Mouse (Mus musculus) spleen, postnatal 36 days (tissue): ENCODE results near the gene Guca2b.

Source experiments
- DNase-seq, 2 experiments: peaks; one replicate each; pipeline ENCODE4 v3.0.0; 2022; ENCODE audit warnings: low spot score in 2 of 2, mixed read lengths in 1 of 2

Guca2b gene

DNA sequence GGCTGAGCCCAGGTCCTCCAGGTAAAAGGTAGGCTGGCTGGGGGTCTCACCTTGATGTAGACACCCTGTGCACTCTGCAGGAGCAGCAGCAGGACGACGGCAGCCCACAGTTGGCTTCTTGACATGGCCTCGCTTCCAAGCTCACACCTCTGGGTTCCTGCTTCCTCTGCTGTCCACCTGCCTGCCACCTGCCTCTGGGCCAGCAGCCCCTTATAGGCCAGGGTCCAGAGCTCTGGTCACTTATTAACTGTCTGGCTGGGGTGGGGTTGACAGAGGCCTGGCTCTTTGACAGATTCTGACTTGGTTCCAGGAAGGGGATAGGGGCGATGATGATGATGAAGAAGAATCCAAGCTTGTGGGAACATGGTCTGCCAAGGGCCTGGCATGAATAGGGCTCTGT lies at the start of gene Guca2b:
TSS of gene Guca2b (minus strand) at position 224 of the 400 bp plus-strand sequence.
- no peak for DNase-seq

- DNase-seq = no peak
These were observed 49.0 kb upstream of the Guca2b start for GRCm38 (mm10) chr4:119707751-119708150.

DNA sequence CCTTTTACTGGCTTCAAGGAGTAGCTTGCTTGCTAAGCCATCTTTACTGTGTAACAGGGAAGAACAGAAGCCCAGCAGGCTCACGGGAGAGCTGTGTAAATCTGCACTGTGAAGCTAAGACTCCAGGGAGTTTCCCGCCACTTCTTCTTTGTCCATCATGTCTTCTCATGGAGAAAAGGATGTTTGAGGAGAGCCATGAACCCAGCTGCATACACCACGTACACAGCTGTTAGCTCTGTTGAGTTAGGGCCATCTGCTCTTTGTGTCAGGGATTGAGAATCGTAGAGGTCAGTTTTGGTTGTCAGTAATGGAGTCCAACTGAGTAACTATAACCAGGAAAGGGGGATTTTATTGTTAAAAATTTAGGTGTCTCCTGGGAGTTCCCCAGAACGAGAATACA lies 48.6 kb upstream of the Guca2b start:
- no peak for DNase-seq

DNA sequence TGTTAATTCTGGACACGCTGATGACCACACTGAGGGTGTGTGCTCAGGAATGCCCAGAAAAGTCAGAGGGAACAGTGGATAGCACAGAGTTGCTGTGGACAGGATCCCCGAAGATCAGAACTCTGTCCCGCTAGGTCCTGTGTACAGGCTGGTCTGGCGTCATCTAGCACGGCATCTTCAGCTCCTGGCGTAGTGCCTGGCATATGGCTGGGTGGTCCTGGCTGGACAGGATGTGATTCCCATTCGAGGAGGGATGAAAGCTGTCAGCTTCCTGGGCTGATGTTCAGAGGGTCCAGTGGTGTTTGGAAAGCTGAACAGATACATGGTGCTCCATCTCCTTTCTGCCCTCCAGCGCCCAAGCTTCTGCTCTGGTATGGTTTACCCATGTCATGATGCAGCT lies 45.2 kb upstream of the Guca2b start:
- DNase-seq = no peak

DNA sequence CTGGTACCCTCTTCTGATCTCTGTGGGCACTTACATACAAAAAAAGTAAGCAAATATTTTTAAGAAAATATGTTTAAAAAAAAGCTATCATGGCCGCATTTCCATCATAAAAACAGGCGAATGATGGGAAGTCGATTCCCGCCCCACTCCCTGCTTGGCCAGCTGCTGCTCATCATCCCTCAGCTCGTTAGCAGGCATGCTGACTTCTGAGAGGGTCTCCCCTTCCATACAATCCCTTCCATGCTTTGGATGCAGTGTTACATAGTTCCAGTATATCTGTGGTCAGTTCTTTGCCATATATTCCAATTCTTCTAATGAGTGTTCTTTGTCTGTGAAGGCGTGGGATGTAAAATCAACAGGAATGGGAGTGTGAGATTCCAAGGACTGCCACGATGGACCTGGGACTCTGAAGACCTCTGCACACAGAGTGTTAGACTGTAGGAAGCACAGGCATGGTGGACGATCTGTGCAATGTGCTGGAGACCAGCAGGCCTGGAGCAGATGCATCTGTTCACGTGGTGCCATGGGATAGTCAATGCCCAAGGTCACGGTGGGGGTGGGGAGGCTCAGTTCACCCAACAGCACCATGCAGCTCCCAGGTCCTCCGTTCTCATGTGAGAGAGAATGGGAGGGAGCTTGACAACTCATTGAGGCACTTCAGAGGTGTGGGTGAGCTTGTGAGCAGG lies 42.7 kb upstream of the Guca2b start:
- no peak for DNase-seq

DNA sequence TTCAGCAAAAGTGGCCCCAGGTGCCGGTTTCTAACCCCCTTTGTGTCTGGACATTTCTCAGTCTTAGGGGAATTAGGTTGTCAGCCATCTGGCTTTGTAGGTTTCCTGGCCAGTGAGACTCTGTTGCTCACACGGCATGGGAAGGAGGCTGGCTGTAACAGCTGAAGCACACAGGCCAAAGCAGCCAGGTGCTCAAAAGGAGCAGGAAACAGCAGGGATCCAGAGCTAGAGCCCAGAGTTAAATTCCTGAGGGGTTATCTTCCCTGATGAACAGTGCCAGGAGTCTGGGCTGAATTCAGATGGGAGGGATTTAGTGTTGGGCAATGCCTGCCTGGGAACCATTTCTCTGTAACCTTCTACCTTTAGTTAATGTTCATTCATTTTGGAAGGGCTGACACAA lies 39.6 kb upstream of the Guca2b start:
- DNase-seq = no peak

GRCm38 (mm10) chr4:119685746-119686145 lies 27.0 kb upstream of the Guca2b start:
- no peak for DNase-seq

- no peak for DNase-seq
These were observed 23.8 kb upstream of the Guca2b start for GRCm38 (mm10) chr4:119682596-119682995.

GRCm38 (mm10) chr4:119672685-119673084 lies 13.9 kb upstream of the Guca2b start:
- DNase-seq = no peak

GRCm38 (mm10) chr4:119671164-119671563 lies 12.4 kb upstream of the Guca2b start:
- no peak for DNase-seq

- DNase-seq = no peak
These were observed 12.0 kb upstream of the Guca2b start for GRCm38 (mm10) chr4:119670736-119671135.

DNA sequence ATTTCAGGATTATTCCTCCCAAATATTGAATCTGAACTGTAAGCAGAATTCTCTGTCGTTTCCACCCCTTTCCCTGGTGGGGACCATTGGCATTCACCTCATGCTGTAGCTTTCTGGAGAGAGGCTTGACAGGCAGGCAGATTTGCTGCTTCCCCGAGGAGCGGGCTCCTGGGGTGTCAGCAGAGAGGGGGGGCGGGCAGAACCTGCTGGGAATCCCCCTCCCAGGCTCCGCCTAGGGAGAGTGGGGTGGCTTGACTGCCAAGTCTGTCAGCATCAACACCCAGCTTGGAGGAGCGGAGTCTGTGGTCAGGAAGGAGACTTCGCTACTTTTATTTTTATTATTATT lies 11.4 kb upstream of the Guca2b start:
- no peak for DNase-seq

DNA sequence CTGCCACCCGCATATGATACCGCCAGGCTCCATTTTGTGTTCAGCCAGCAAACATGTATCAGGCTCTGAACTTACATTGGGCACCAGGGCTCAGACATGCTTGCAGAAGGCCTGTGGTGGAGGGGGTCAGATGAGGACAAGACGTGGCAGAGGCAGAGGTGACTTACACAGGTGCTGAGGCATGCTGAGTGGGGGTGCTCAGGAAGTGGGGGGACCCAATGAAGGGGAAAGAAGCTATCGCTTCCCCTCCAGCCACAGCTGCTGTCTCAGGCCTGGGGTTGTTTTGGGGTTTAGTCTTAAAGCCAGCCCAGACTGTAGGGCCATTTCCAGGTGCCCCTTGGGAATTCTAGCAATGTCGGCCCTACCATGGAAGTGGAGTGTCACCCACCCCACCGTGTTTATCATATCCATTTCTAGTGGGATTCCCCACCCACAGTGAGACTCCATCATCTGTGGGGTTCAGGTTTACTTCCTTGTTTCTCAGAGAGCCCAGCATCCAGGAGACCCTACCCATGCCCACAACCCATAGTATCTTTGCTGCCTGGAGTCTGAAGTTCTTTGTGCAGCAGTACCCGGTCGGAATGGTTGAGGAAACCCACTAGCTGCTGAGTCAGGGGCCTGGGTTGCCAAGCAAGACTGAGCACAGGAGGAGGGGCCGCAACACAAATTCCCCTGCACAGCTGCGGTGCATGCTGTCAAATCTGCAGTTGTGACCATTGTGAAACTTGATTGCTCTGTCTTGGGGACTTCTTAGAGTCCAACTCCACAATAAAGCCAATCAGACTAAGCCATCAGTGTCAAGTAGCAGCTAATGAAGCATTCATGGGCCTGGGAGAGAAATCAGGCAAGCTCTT lies 10.8 kb upstream of the Guca2b start:
- DNase-seq = peak; percentile 81 to 84

- DNase-seq = no peak
These were observed 9.8 kb upstream of the Guca2b start for GRCm38 (mm10) chr4:119668596-119668995.

DNA sequence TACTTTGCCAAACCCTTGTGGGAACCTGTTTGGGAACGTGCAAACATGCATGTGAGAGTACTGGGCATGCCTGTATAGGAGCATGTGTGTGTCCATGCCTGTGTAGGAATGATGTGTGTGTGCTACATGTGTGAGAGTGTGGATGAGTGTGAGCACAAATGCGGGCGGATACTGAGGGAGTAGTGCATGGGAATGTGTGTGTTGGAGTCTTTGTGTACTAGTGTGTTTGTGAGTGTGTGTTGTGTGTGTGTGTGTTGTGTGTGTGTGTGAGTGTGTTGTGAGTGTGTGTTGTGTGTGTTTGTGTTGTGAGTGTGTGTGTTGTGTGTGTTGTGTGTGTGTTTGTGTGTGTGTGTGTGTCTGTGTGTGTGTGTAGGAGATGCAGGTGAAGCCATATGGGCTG lies 9.4 kb upstream of the Guca2b start:
- no peak for DNase-seq

DNA sequence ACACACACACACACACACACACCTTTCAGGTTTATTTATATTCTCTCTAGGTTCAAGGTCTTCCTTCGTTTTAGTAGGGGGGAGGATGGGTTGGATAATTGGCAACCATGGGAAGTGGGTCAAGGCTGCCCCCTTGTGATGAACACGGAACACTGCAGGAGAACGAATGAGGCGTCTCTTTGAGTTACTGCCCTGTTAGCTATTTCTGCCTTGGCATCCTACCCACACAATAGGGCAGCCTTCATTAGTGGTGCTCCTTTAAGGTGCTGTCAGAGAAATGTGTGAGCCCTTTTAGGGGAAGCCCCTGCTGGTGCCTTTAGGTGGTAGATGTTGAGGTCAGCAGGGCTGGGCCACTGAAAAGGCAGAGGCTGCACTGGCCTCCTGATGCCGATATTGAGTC lies 8.7 kb upstream of the Guca2b start:
- peak; percentile 27 to 38 for DNase-seq

DNA sequence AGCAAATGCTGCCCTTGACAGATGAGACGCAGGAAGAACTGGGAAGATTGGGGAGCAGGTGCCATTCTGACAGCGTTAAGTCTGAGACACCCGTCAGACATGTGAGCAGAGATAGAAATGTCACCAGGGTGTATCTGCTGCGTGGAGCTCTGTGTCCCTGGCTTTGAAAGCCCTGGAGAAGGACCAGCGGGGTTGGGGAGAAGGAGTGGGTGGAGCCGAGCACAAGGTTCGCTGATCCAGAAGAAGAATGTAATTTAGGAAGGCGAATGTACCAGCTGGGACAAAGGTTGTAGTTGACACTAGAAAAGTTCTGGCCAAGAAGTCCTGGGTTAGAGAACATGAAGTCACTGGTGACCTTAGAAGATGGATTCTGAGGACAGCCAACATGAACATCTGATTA lies 7.4 kb upstream of the Guca2b start:
- DNase-seq = no peak

- no peak for DNase-seq
These were observed 6.4 kb upstream of the Guca2b start for GRCm38 (mm10) chr4:119665166-119665565.

- peak; percentile 72 to 75 for DNase-seq
These were observed 4.8 kb upstream of the Guca2b start for GRCm38 (mm10) chr4:119663409-119664095.

GRCm38 (mm10) chr4:119662976-119663375 lies 4.2 kb upstream of the Guca2b start:
- DNase-seq = no peak

DNA sequence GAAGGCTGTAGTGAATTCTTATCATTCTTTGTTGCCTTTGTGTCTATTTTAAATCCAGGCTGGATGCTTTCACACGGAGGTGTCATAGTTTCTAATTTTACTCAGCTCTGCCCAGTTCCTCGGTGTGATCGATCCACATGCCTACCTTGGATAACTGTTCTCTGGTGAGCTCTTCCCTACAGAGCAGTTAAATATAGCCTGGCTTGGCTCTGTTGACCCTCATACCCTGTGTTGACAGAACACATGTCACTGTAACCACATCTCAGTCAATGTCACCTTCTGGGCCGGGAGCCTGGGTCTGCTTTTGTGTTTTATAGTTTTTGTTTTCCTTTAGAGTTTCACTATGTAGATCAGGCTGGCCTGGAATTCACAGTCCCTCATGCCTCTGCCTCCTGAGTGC lies 3.4 kb upstream of the Guca2b start:
- no peak for DNase-seq

GRCm38 (mm10) chr4:119660007-119660406 lies 1.3 kb upstream of the Guca2b start:
- DNase-seq = no peak

- DNase-seq = no peak
These were observed 508 bp downstream of the Guca2b start for GRCm38 (mm10) chr4:119658246-119658645.
